Mouse (Mus musculus) hindbrain, embryonic 11.5 days (tissue): ENCODE measurements around the gene Tekt2. TPM values are rescaled to one million over a fixed set of nuclear protein-coding genes. Genes with fewer than 3 reads are reported as not detected.

Experiments used
- ATAC-seq: fragments of 200-750 bp; cut with Nextera tagmentation; 2 replicates; pipeline ENCODE4 v1.8.0; 2017; ENCODE audit warnings: mild to moderate bottlenecking, moderate TSS enrichment, moderate library complexity; ENCODE audit not compliant: low FRiP score
- DNase-seq: peaks from one replicate; pipeline ENCODE4 v3.0.0-alpha.2; 2015; ENCODE audit warnings: low spot score
- H3K27ac ChIP-seq: fragments of 300-500 bp; sonication (generic); 2 replicates; pipeline ENCODE4 v1.5.1; 2014; ENCODE audit warnings: mild to moderate bottlenecking, low read depth, low read length
- H3K27me3 ChIP-seq: fragments of 300-500 bp; sonication (generic); 2 replicates; pipeline ENCODE4 v1.6.1; 2014; ENCODE audit warnings: mild to moderate bottlenecking, low read length, moderate library complexity, mixed read lengths; ENCODE audit not compliant: control insufficient read depth, insufficient read depth
- H3K36me3 ChIP-seq: fragments of 300-500 bp; sonication (generic); 2 replicates; pipeline ENCODE4 v1.6.1; 2014; ENCODE audit warnings: mild to moderate bottlenecking, low read length, moderate library complexity, mixed read lengths; ENCODE audit not compliant: control insufficient read depth, insufficient read depth
- H3K4me1 ChIP-seq: fragments of 300-500 bp; sonication (generic); replicated peaks from 2 replicates; pipeline ENCODE4 v1.6.1; 2014; ENCODE audit warnings: low read length, mixed read lengths; ENCODE audit not compliant: control insufficient read depth, insufficient read depth
- H3K4me2 ChIP-seq: fragments of 300-500 bp; sonication (generic); replicated peaks from 2 replicates; pipeline ENCODE4 v1.6.1; 2014; ENCODE audit warnings: mild to moderate bottlenecking, low read depth, low read length
- H3K4me3 ChIP-seq: fragments of 300-500 bp; sonication (generic); 2 replicates; pipeline ENCODE4 v1.5.1; 2014; ENCODE audit warnings: low read depth, low read length
- H3K9ac ChIP-seq: fragments of 300-500 bp; sonication (generic); 2 replicates; pipeline ENCODE4 v1.6.1; 2014; ENCODE audit warnings: low read depth, low read length
- H3K9me3 ChIP-seq: fragments of 300-500 bp; sonication (generic); 2 replicates; pipeline ENCODE4 v1.6.1; 2016; ENCODE audit warnings: low read length; ENCODE audit not compliant: control insufficient read depth
- WGBS: fragments of 180-500 bp; shearing (Covaris S2); extraction: QIAGEN DNeasy Blood & Tissue Kit; methylation state at CpG from one replicate; pipeline ENCODE4 v1.1.7; 2014; 5-methylcytosine and 5-hydroxymethylcytosine counted together
- polyA plus RNA-seq: library from polyadenylated mRNA; unstranded; fragments of >200 nt; fragmentation: Nextera tagmentation; extraction: Ambion mirVana; gene quantifications from 2 replicates; pipeline ENCODE4 v1.2.1, GENCODE M21; 2014

The Tekt2 gene
- polyA plus RNA-seq, 1 experiment from 2014 or later: 3.8 TPM

DNA sequence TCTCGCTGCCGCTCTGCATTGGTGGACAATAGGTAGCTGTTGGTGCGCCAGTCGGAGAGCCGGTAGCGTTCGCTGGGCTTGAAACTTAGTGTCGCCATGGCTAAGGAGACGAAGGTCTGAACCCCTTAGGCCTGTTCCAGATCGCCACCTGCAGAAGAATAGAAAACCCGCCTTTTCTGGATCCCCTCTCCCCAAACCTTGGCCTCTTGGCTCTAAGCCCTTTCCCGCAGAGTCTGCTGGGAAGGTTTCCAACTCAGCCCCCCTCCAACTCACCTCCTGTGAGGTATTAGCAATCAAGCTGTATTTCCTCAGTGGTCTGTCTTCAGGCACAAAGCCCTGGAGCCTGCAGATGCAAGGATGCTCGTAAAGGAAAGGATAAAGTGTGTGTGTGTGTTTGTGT is 627 bp downstream of the Tekt2 start:
- no peak overlapping the region for H3K27ac ChIP-seq
- H3K27me3 ChIP-seq: peaks cover 8% of the 10 kb centered on the region
- H3K36me3 ChIP-seq: no peaks in the 10 kb centered on the region
- no peak for ATAC-seq
- H3K4me2 ChIP-seq: no peak overlapping the region
- H3K4me3 ChIP-seq: no peak overlapping the region
- H3K9ac ChIP-seq: no peak overlapping the region
- no peaks in the 10 kb centered on the region for H3K4me1 ChIP-seq
- H3K9me3 ChIP-seq: no peaks in the 10 kb centered on the region
- WGBS: 27% methylated on average over 13 of the region's 13 CpGs
- DNase-seq: no peak

DNA sequence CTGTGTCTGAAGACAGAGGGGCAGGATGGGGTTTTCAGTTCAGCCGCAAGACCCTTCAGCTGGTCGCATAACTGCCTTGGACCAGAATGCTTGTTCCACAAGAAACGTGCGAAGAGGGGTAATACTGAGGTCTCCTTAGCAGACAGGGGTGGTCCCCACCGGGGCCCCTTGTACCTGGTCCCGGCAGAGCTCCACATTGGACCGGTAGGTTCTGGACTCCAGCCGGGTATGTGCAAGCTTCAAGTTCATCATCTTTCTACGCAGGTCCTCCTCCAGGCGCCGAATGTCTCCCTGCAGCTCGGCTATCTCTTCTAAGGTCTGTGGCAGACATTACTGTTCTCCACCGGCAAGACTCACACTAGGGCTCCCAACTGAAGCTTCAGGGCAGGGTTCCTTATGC is 2.8 kb downstream of the Tekt2 start:
- H3K27me3 ChIP-seq: peaks cover 8% of the 10 kb centered on the region
- no peak overlapping the region for H3K9ac ChIP-seq
- no peaks in the 10 kb centered on the region for H3K4me1 ChIP-seq
- H3K27ac ChIP-seq: no peak overlapping the region
- H3K4me3 ChIP-seq: no peak overlapping the region
- ATAC-seq: no peak
- no peak overlapping the region for H3K4me2 ChIP-seq
- H3K36me3 ChIP-seq: peaks cover 7% of the 10 kb centered on the region
- no peak for DNase-seq
- no peaks in the 10 kb centered on the region for H3K9me3 ChIP-seq
- WGBS: 96% methylated on average over 13 of the region's 13 CpGs

- DNase-seq: no peak
- peaks cover 8% of the 10 kb centered on the region for H3K36me3 ChIP-seq
- no peaks in the 10 kb centered on the region for H3K4me1 ChIP-seq
- peak; percentile 65 for ATAC-seq
- H3K27ac ChIP-seq: no peak overlapping the region
- no peaks in the 10 kb centered on the region for H3K9me3 ChIP-seq
- H3K27me3 ChIP-seq: peaks cover 8% of the 10 kb centered on the region
- peak overlapping the region; percentile 92 for H3K4me3 ChIP-seq
- H3K9ac ChIP-seq: no peak overlapping the region
- 0 out of 2 replicates have a peak overlapping the region, but pooled peaks have one; percentile 9 for H3K4me2 ChIP-seq
- 56% methylated on average over 28 of the region's 28 CpGs for WGBS
These were observed 3.5 kb downstream of the Tekt2 start for GRCm38 (mm10) chr4:126321854-126322511.

DNA sequence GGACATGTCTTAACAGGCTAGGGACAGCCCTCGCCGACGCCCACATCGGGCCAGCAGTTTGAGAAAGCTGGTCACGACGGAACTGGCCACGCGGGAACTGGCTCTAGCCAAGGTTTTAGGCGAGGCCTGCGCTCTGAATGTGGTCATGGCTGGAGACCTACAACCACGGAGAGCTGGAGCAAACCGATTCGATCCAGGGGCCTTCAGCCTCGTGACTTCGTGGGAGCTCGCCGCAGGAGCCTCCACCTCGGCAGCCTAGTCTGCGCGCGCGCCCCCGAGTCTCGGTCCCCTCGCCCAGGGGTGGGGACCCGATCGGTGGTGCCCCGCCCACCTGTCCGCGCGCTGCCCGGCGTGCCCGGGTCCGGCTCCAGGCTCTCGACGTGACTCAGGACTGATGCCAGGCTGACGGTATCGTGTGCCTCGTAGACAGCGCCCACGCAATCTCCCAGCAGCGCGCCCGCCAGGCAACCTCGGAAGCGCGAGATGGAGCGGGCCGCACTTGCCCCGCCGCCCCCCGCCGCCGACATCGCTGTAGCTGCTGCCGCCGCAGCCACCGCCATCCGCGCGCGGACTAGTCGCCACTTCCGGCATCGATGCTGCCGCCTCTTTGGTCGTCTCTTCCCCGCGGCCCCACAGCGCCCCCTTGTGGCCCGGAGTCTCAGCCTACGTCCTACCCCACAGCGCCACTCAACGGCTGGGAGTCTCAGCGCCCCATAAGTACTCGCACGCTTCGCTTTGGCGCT is 4.2 kb downstream of the Tekt2 start, which contains the start of gene Adprhl2:
Adprhl2 (minus strand) TSS at position 593 of the 743 bp plus-strand sequence.
- Histone ChIP-seq H3K4me1 (no peaks in the 10 kb centered on the region), H3K4me2 (peak within 1 kb of the TSS; percentile 92), H3K9me3 (no peaks in the 10 kb centered on the region), H3K36me3 (peaks cover 11% of the 10 kb centered on the region), H3K27ac (peak within 1 kb of the TSS; percentile 74; the same call in 1 of the 2 replicates), H3K27me3 (peaks cover 8% of the 10 kb centered on the region), H3K4me3 (peak within 1 kb of the TSS; percentile 92), H3K9ac (peak within 1 kb of the TSS; percentile 80)
- under 1% methylated on average over 66 of the region's 80 CpGs for WGBS
- ATAC-seq (peak; percentile 76), DNase-seq (peak; percentile 100)

DNA sequence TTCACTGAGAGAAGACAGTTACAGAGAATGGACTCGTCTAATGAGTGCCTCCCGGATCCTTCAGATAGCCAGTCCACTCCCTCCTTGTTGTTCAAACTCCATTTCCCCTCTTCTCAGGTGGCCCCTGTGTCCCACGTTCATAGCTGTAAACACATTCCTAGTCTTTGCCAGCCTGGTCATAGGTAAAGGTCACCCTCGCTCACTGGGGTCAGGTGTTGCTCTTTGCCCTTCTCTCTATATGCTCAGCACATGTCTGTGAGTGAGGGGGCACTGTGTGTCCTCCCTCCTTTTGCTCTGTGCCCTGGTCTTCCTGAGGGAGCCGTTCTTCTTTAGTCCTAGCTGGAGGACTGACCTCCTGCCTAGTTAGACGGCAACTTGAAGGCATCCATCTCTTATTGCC is 5.7 kb downstream of the Tekt2 start:
- Histone ChIP-seq H3K9me3 (no peaks in the 10 kb centered on the region), H3K4me3 (no peak overlapping the region; the same call in 1 of the 2 replicates), H3K27me3 (peaks cover 3% of the 10 kb centered on the region), H3K9ac (no peak overlapping the region), H3K4me2 (no peak overlapping the region), H3K27ac (no peak overlapping the region), H3K4me1 (no peaks in the 10 kb centered on the region), H3K36me3 (peaks cover 15% of the 10 kb centered on the region)
- WGBS: 92% methylated on average over 6 of the region's 6 CpGs
- DNase-seq (no peak), ATAC-seq (no peak)

GRCm38 (mm10) chr4:126316443-126317040 is 8.9 kb downstream of the Tekt2 start:
- no peaks in the 10 kb centered on the region for H3K27me3 ChIP-seq

GRCm38 (mm10) chr4:126315931-126316330 is 9.6 kb downstream of the Tekt2 start:
- H3K4me3 ChIP-seq: no peak overlapping the region
- H3K4me1 ChIP-seq: no peaks in the 10 kb centered on the region
- H3K36me3 ChIP-seq: peaks cover 15% of the 10 kb centered on the region
- 45% methylated on average over 5 of the region's 5 CpGs for WGBS
- H3K9ac ChIP-seq: no peak overlapping the region
- no peaks in the 10 kb centered on the region for H3K27me3 ChIP-seq
- H3K4me2 ChIP-seq: no peak overlapping the region
- ATAC-seq (no peak), DNase-seq (no peak)
- H3K9me3 ChIP-seq: no peaks in the 10 kb centered on the region
- no peak overlapping the region for H3K27ac ChIP-seq

More at GRCm38 (mm10) chr4:126316443-126317040, 8.9 kb downstream of the Tekt2 start:
- H3K9ac ChIP-seq: no peak overlapping the region
- peaks cover 15% of the 10 kb centered on the region for H3K36me3 ChIP-seq
- no peak overlapping the region for H3K4me3 ChIP-seq
- 94% methylated on average over 13 of the region's 13 CpGs for WGBS
- no peaks in the 10 kb centered on the region for H3K9me3 ChIP-seq
- no peak overlapping the region for H3K4me2 ChIP-seq
- no peaks in the 10 kb centered on the region for H3K4me1 ChIP-seq
- H3K27ac ChIP-seq: no peak overlapping the region
- ATAC-seq (no peak), DNase-seq (no peak)

DNA sequence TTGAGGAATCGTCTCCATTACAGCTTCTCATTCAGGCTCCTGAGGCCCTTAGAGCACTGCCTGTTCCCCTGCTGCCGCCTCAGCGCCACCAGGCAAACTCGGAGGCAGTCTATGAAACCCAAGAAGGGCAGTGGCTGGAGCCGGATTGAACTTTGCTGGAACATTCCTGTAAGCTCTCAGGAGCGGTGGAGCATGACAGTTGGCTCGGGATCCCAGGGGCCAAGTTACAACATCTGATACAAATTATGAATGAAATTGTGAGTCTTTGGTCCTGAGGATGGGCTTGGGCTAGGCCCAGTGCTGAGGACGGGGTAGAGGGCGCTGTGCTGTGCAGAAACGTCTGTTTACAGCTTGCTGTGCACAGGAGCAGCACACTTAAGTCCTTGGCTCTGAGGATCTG is 11.1 kb downstream of the Tekt2 start:
- WGBS: 51% methylated on average over 10 of the region's 10 CpGs
- Histone ChIP-seq H3K4me2 (no peak overlapping the region), H3K9me3 (no peaks in the 10 kb centered on the region), H3K36me3 (peaks cover 15% of the 10 kb centered on the region), H3K27ac (0 out of 2 replicates have a peak overlapping the region, but pooled peaks have one; percentile 17), H3K4me1 (no peaks in the 10 kb centered on the region), H3K9ac (no peak overlapping the region), H3K27me3 (no peaks in the 10 kb centered on the region), H3K4me3 (no peak overlapping the region)
- ATAC-seq (no peak), DNase-seq (no peak)
